Mouse (Mus musculus) heart, embryonic 10.5 days (tissue): ENCODE measurements around the gene Nfs1. TPM values are rescaled to one million over a fixed set of nuclear protein-coding genes. Genes with fewer than 3 reads are reported as not detected.

ENCODE experiments used
- DNase-seq: peaks from one replicate; pipeline ENCODE4 v3.0.0-alpha.2; 2017; ENCODE audit warnings: low spot score
- H3K27ac ChIP-seq: fragments of 300-500 bp; sonication (generic); 2 replicates; pipeline ENCODE4 v1.5.1; 2016; ENCODE audit warnings: mild to moderate bottlenecking
- H3K27me3 ChIP-seq: fragments of 300-500 bp; sonication (generic); 2 replicates; pipeline ENCODE4 v1.6.1; 2016; ENCODE audit warnings: mild to moderate bottlenecking; ENCODE audit not compliant: poor library complexity, insufficient read depth, severe bottlenecking
- H3K36me3 ChIP-seq: fragments of 300-500 bp; sonication (generic); 2 replicates; pipeline ENCODE4 v1.6.1; 2016; ENCODE audit warnings: mild to moderate bottlenecking, moderate library complexity
- H3K4me1 ChIP-seq: fragments of 300-500 bp; sonication (generic); 2 replicates; pipeline ENCODE4 v1.6.1; 2016; ENCODE audit warnings: mild to moderate bottlenecking
- H3K4me3 ChIP-seq: fragments of 300-500 bp; sonication (generic); 2 replicates; pipeline ENCODE4 v1.5.1; 2016; ENCODE audit warnings: mild to moderate bottlenecking, moderate library complexity
- H3K9me3 ChIP-seq: fragments of 300-500 bp; sonication (generic); 2 replicates; pipeline ENCODE4 v1.6.1; 2016; ENCODE audit warnings: mild to moderate bottlenecking, moderate library complexity
- WGBS: fragments of 180-500 bp; shearing (Covaris S2); methylation state at CpG from one replicate; pipeline ENCODE4 v1.1.7; 2016; 5-methylcytosine and 5-hydroxymethylcytosine counted together
- polyA plus RNA-seq: library from polyadenylated mRNA; unstranded; fragments of >200 nt; fragmentation: Nextera tagmentation; extraction: Ambion mirVana; gene quantifications from 2 replicates; pipeline ENCODE4 v1.2.1, GENCODE M21; 2016

Gene Nfs1
- polyA plus RNA-seq, 1 experiment from 2014 or later: 54.5 TPM

GRCm38 (mm10) chr2:156078421-156079182, 65.4 kb downstream of the Nfs1 start:
- H3K4me3 ChIP-seq: no peak overlapping the region
- H3K36me3 ChIP-seq: peaks cover 57% of the 10 kb centered on the region
- H3K4me1 ChIP-seq: peaks cover 27% of the 10 kb centered on the region
- WGBS: 90% methylated on average over 16 of the region's 16 CpGs
- no peak overlapping the region for H3K27ac ChIP-seq
- no peaks in the 10 kb centered on the region for H3K9me3 ChIP-seq
- DNase-seq: peak; percentile 72
- no peaks in the 10 kb centered on the region for H3K27me3 ChIP-seq

- Histone ChIP-seq H3K4me3 (no peak overlapping the region), H3K27me3 (no peaks in the 10 kb centered on the region), H3K27ac (no peak overlapping the region), H3K4me1 (peaks cover 19% of the 10 kb centered on the region), H3K9me3 (no peaks in the 10 kb centered on the region), H3K36me3 (peaks cover 68% of the 10 kb centered on the region)
- peak; percentile 70 for DNase-seq
- 87% methylated on average over 7 of the region's 7 CpGs for WGBS
These were observed 66.5 kb downstream of the Nfs1 start for GRCm38 (mm10) chr2:156077461-156077860.

GRCm38 (mm10) chr2:156073725-156074124, 70.3 kb downstream of the Nfs1 start:
- Histone ChIP-seq H3K27ac (no peak overlapping the region), H3K9me3 (no peaks in the 10 kb centered on the region), H3K4me3 (no peak overlapping the region), H3K4me1 (no peaks in the 10 kb centered on the region), H3K27me3 (no peaks in the 10 kb centered on the region), H3K36me3 (peaks cover 97% of the 10 kb centered on the region)
- peak; percentile 61 for DNase-seq
- WGBS: 95% methylated on average over 15 of the region's 15 CpGs

Other genes with a start within 250 kb of the Nfs1 start
- gene Uqcc1, start 213.9 kb downstream of the Nfs1 start, polyA plus RNA-seq: 100 and 112 TPM in 2 replicates
- gene Gm15557, start 203.5 kb downstream of the Nfs1 start, polyA plus RNA-seq: not detected in 2 replicates
- 0.25 and 0.29 TPM in 2 replicates for gene Gdf5, start 198.8 kb downstream of the Nfs1 start, polyA plus RNA-seq
- gene Cep250, start 187.7 kb downstream of the Nfs1 start, polyA plus RNA-seq: 15.7 and 17.6 TPM in 2 replicates
- 0.79 and 1.4 TPM in 2 replicates for gene 6430550D23Rik, start 136.2 kb downstream of the Nfs1 start, polyA plus RNA-seq
- 179 and 186 TPM in 2 replicates for gene Ergic3, start 136.1 kb downstream of the Nfs1 start, polyA plus RNA-seq
- not detected in 2 replicates for gene Fer1l4, start 91.2 kb downstream of the Nfs1 start, polyA plus RNA-seq
- gene Spag4, start 79.0 kb downstream of the Nfs1 start, polyA plus RNA-seq: 3.4 and 5.0 TPM in 2 replicates
- 42.6 and 55.3 TPM in 2 replicates for gene Cpne1, start 32.2 kb downstream of the Nfs1 start, polyA plus RNA-seq
- 33.0 and 35.1 TPM in 2 replicates for gene Rbm12, start 32.2 kb downstream of the Nfs1 start, polyA plus RNA-seq
- 12.4 and 18.4 TPM in 2 replicates for gene Gm28036, start 17.1 kb downstream of the Nfs1 start, polyA plus RNA-seq
- 431 and 437 TPM in 2 replicates for gene Romo1, start 147 bp downstream of the Nfs1 start, polyA plus RNA-seq
- gene Rbm39, start 36.1 kb upstream of the Nfs1 start, polyA plus RNA-seq: 384 and 469 TPM in 2 replicates
- gene Phf20, start 52.3 kb upstream of the Nfs1 start, polyA plus RNA-seq: 45.5 and 51.6 TPM in 2 replicates
- gene Cnbd2, start 168.1 kb upstream of the Nfs1 start, polyA plus RNA-seq: 2.3 TPM in 2 replicates
- 50.8 and 60.3 TPM in 2 replicates for gene Scand1, start 168.5 kb upstream of the Nfs1 start, polyA plus RNA-seq